Mouse (Mus musculus) forebrain, embryonic 11.5 days (tissue): Measurements from ENCODE around the gene Dpagt1. TPM values are rescaled to one million over a fixed set of nuclear protein-coding genes. Genes with fewer than 3 reads are reported as not detected.
A peak's percentile ranks its signal among the peaks of the same experiment; 100 is the strongest.

Source experiments
- ATAC-seq: fragments of 200-750 bp; cut with Nextera tagmentation; replicated peaks from 2 replicates; pipeline ENCODE4 v1.8.0; 2017; ENCODE audit warnings: moderate TSS enrichment; ENCODE audit not compliant: low FRiP score
- DNase-seq: peaks from one replicate; pipeline ENCODE4 v3.0.0-alpha.2; 2017; ENCODE audit warnings: low spot score
- H3K27ac ChIP-seq: fragments of 300-500 bp; sonication (generic); 2 replicates; pipeline ENCODE4 v1.5.1; 2014; ENCODE audit warnings: low read depth, low read length
- H3K27me3 ChIP-seq: fragments of 300-500 bp; sonication (generic); 2 replicates; pipeline ENCODE4 v1.6.1; 2014; ENCODE audit warnings: mild to moderate bottlenecking, low read length, mixed read lengths; ENCODE audit not compliant: control insufficient read depth, insufficient read depth
- H3K36me3 ChIP-seq: fragments of 300-500 bp; sonication (generic); 2 replicates; pipeline ENCODE4 v1.6.1; 2014; ENCODE audit warnings: mild to moderate bottlenecking, low read length, moderate library complexity, mixed read lengths; ENCODE audit not compliant: control insufficient read depth, insufficient read depth
- H3K4me1 ChIP-seq: fragments of 300-500 bp; sonication (generic); replicated peaks from 2 replicates; pipeline ENCODE4 v1.6.1; 2014; ENCODE audit warnings: low read length, mixed read lengths; ENCODE audit not compliant: control insufficient read depth, insufficient read depth
- H3K4me2 ChIP-seq: fragments of 300-500 bp; sonication (generic); 2 replicates; pipeline ENCODE4 v1.6.1; 2014; ENCODE audit warnings: low read depth, mild to moderate bottlenecking, low read length, moderate library complexity, mixed read lengths; ENCODE audit not compliant: severe bottlenecking
- H3K4me3 ChIP-seq: fragments of 300-500 bp; sonication (generic); 2 replicates; pipeline ENCODE4 v1.5.1; 2014; ENCODE audit warnings: low read depth, low read length
- H3K9ac ChIP-seq: fragments of 300-500 bp; sonication (generic); 2 replicates; pipeline ENCODE4 v1.6.1; 2014; ENCODE audit warnings: low read length
- H3K9me3 ChIP-seq: fragments of 300-500 bp; sonication (generic); 2 replicates; pipeline ENCODE4 v1.6.1; 2016; ENCODE audit warnings: low read length, mixed read lengths; ENCODE audit not compliant: control insufficient read depth
- WGBS: fragments of 180-500 bp; shearing (Covaris S2); extraction: QIAGEN DNeasy Blood & Tissue Kit; methylation state at CpG from one replicate; pipeline ENCODE4 v1.1.7; 2014; 5-methylcytosine and 5-hydroxymethylcytosine counted together
- microRNA-seq: library from miRNA; unstranded; fragments of <30 nt; microRNA quantifications from one replicate; pipeline ENCODE4, GENCODE M21; 2016; ENCODE audit not compliant: insufficient number of aligned reads
- polyA plus RNA-seq: library from polyadenylated mRNA; unstranded; fragments of >200 nt; fragmentation: Nextera tagmentation; extraction: Ambion mirVana; gene quantifications from 2 replicates; pipeline ENCODE4 v1.2.1, GENCODE M21; 2014

The Dpagt1 gene
- polyA plus RNA-seq, 1 experiment from 2014 or later = 49.1 TPM

DNA sequence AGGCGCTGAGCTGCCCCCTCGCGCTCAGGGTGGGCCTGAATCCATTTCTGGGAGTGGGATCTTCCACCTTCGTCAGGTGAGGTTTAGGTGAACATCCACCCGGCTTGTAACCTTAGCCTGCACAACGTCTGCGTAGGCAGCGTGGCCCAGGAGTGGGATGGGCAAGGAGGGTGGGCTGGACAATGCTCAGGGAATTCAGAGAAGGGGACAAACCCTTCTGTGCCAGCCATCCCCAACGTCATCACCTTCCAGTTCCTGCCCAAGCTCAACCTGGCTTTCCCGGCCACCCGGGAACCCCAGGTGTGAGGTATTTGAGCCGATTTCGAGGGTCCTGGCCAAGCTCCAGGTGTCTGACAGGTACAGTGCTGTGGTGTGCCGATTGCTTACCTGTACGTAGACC lies 54.0 kb downstream of the Dpagt1 start:
- ATAC-seq = peak; percentile 16; the same call in 1 of the 2 replicates
- peak overlapping the region; percentile 89 for H3K4me3 ChIP-seq
- DNase-seq = no peak
- peak overlapping the region; percentile 96 for H3K4me2 ChIP-seq
- H3K27ac ChIP-seq = peak overlapping the region; percentile 57
- peaks cover 4% of the 10 kb centered on the region for H3K4me1 ChIP-seq
- peak overlapping the region; percentile 94 for H3K9ac ChIP-seq
- 10% methylated on average over 15 of the region's 15 CpGs for WGBS
- no peaks in the 10 kb centered on the region for H3K27me3 ChIP-seq
- no peaks in the 10 kb centered on the region for H3K9me3 ChIP-seq
- peaks cover 24% of the 10 kb centered on the region for H3K36me3 ChIP-seq

Small RNA genes within 50 kb of the gene (microRNA-seq; reads per million reads assigned to microRNA genes)
- gene Gm44335 = not detected

Other genes with a start within 250 kb of the Dpagt1 start
- 0.11 TPM in 1 of 2 replicates, not detected in the other for gene Mfrp, start 224.3 kb upstream of the Dpagt1 start, polyA plus RNA-seq
- gene C1qtnf5, start 218.8 kb upstream of the Dpagt1 start, polyA plus RNA-seq = 0.47 and 0.79 TPM in 2 replicates
- 0.97 TPM in 1 of 2 replicates, not detected in the other for gene Gm49380, start 212.5 kb upstream of the Dpagt1 start, polyA plus RNA-seq
- 82.3 and 85.2 TPM in 2 replicates for gene Rnf26, start 212.5 kb upstream of the Dpagt1 start, polyA plus RNA-seq
- gene Mcam, start 191.6 kb upstream of the Dpagt1 start, polyA plus RNA-seq = 12.9 and 14.8 TPM in 2 replicates
- 25.9 and 26.2 TPM in 2 replicates for gene Cbl, start 92.0 kb upstream of the Dpagt1 start, polyA plus RNA-seq
- not detected in 2 replicates for gene Ccdc153, start 85.3 kb upstream of the Dpagt1 start, polyA plus RNA-seq
- gene Pdzd3, start 74.5 kb upstream of the Dpagt1 start, polyA plus RNA-seq = 0.16 TPM in 2 replicates
- 3.2 and 3.6 TPM in 2 replicates for gene Nlrx1, start 57.4 kb upstream of the Dpagt1 start, polyA plus RNA-seq
- gene Abcg4, start 37.4 kb upstream of the Dpagt1 start, polyA plus RNA-seq = 6.7 and 9.6 TPM in 2 replicates
- gene Hinfp, start 20.3 kb upstream of the Dpagt1 start, polyA plus RNA-seq = 25.8 and 27.4 TPM in 2 replicates
- gene C2cd2l, start 5.7 kb upstream of the Dpagt1 start, polyA plus RNA-seq = 12.2 and 13.7 TPM in 2 replicates
- gene H2afx, start 8.7 kb downstream of the Dpagt1 start, polyA plus RNA-seq = 463 and 498 TPM in 2 replicates
- 155 and 166 TPM in 2 replicates for gene Hmbs, start 18.2 kb downstream of the Dpagt1 start, polyA plus RNA-seq
- 32.2 and 35.7 TPM in 2 replicates for gene Vps11, start 35.7 kb downstream of the Dpagt1 start, polyA plus RNA-seq
- 32.5 and 35.2 TPM in 2 replicates for gene Hyou1, start 53.5 kb downstream of the Dpagt1 start, polyA plus RNA-seq
- 24.8 and 24.9 TPM in 2 replicates for gene Slc37a4, start 70.8 kb downstream of the Dpagt1 start, polyA plus RNA-seq
- gene Rps25, start 81.1 kb downstream of the Dpagt1 start, polyA plus RNA-seq = 1,614 and 1,699 TPM in 2 replicates
- gene Trappc4, start 81.6 kb downstream of the Dpagt1 start, polyA plus RNA-seq = 186 and 188 TPM in 2 replicates
- 25.5 and 26.8 TPM in 2 replicates for gene Ccdc84, start 92.5 kb downstream of the Dpagt1 start, polyA plus RNA-seq
- gene Foxr1, start 115.1 kb downstream of the Dpagt1 start, polyA plus RNA-seq = not detected in 2 replicates
- gene Upk2, start 129.0 kb downstream of the Dpagt1 start, polyA plus RNA-seq = not detected in 2 replicates
- gene Bcl9l, start 156.8 kb downstream of the Dpagt1 start, polyA plus RNA-seq = 8.7 and 10.6 TPM in 2 replicates
- gene Cxcr5, start 235.9 kb downstream of the Dpagt1 start, polyA plus RNA-seq = 0.09 TPM in 1 of 2 replicates, not detected in the other